Mouse (Mus musculus) kidney, adult 9 months (tissue): ENCODE results near the gene Dppa3.
"Not testable (repeated sequence)": the region's sequence is repeated elsewhere in the genome, so short reads cannot be mapped to it uniquely, and the experiment has no call there.

Experiments
- DNase-seq: peaks from one replicate; pipeline ENCODE4 v3.0.0; 2022

Dppa3 gene

DNA sequence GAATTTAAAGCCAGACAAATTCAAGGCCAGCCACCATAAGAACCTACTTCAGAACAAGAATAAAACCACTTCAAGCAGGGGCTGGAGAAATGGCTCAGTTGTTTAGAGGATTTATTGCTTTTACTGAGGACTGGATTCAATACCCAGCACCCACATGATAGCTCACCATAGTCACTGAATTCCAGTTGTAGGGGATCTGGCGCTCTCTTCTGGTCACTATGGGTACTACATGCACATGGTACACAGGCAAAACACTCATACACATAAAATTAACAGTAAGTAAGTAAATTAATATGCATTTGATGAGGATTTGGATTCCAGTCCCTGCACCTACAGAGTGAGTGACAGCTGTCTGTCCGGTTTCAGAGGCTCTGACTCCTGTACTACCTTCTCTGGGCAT, 12.2 kb upstream of the Dppa3 start:
- DNase-seq = no peak

DNA sequence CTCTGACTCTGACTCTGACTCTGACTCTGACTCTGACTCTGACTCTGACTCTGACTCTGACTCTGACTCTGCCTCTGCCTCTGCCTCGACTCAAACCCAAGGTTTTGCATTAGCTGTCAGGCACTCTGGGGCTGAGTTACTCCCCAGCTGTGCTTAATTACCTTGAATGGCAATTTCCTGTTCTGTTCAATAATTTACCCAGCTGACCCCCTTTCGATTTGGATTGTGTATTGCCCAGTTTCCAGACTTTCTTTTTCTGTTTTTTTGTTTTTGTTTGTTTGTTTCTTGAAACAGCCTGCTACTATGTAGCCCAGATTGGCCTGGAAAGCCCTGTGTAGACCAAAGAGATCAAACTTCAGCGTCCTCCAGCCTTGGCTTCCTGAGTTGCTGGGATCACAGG, 10.2 kb upstream of the Dppa3 start:
- DNase-seq = peak; percentile 46

DNA sequence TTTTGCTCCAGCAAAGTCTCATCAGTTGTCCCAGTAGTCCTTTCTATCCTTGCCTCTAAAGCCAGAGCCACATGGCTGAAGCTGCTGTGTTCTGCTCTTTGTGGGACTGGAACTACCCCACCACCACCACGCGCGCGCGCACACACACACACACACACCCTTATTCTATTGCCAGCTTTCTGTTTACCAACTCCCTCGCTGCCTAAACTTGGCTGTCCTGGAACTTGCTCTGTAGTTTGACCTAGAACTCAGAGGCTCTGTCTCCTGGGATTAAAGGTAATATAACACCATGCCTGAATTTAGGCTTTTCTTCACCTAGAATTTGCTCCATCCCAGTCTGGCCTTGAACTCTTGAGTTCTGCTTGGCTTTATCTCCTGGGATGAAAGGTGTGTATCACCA, 5.1 kb upstream of the Dppa3 start:
- DNase-seq = no peak

DNA sequence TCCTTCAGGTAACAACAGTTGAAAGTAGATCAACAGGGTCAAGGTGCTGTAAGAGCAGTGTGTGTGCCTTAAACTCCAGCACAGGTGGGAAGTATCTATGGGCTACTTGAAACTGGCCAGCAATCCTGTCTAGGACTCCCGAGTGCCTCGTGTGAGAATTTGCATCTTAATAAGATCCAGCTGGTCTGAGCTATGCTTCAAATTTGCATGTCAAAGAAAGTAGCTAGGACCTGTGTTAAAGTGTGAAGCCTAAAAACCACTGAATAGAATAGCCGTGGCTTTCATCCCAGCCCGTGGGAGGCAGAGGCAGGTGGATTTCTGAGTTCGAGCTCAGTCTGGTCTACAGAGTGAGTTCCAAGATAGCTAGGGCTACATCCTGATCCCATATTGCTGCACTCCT, 1.7 kb upstream of the Dppa3 start:
- DNase-seq = no peak

DNA sequence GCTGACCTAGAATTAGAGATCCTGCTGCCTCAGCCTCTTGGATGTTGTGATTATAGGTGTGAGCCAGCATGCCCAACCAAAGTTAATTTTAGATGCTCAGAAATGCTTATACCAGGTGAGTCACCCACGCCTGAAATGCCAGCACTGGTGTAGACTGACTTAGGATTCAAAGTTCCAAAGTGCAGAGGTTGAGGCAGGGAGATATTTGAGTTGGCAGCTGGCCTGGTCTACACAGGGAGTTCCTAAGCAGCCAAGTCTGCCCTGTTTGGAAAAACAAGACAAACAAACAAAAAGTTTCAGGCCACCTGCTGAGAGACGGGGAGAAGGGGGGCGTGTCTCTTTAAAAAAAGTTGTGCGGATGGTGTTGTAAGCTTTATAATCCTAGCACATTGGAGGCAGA, 1.1 kb upstream of the Dppa3 start:
- DNase-seq = peak; percentile 94

- no peak for DNase-seq
These were observed 1.4 kb downstream of the Dppa3 start for GRCm38 (mm10) chr6:122627469-122628108.

- DNase-seq = peak; percentile 53
These were observed 7.2 kb downstream of the Dppa3 start for GRCm38 (mm10) chr6:122633411-122633810.

DNA sequence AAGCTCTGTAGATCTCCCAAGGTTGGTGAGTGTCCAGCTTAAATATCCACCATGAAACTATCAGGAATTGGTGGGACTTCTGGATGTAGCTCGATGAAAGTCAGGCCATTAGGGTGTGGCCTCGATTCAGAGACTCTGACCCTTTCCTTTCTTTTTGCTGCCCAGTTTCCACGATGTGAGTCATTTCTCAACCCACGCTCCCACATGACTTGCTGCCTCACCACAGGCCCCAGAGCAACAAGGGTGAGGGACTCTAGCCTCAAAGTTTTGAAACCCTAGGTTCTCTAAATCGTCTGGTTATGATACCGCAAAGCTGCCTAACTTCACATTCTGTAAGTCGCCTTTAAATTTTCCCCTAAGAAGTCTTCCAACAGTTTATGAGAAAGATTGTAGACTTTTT, 9.1 kb downstream of the Dppa3 start:
- peak; percentile 35 for DNase-seq

DNA sequence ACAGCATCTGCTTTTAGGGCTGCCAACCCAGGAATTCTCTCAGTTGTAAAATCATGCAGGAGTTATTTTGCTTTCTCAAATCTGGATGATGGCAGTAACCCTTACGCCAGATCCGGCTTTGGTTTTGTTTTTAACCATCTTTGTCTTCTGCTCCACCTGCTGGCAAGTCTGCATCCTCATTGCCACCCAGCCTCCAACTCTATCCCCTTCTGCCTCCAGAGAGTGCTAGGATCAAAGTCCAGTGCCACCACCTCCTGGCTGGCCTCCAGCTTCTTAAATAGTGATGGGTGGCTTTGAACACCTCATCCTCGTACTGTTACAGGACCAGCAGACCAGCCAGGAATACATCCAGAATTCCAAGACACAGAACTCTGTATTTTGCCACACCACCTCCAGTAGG, 10.5 kb downstream of the Dppa3 start:
- DNase-seq = peak; percentile 80

DNA sequence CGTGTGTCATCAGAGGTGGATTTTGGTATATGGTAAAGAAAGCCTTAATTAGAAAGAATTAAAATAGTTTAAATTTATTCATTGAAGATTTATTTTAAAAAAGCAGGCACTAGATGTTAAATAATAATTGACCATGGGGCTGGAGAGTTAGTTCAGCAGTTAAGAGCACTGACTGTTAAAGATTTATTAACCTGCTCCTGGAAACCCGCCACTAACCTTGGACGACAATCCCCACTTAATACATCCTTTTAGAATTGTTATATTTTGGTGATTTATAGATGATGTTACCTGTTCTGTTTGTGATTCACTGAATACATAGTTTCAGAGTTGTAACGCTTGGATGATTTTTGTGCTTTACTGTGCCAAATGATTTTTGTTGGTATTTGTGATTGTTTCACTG, 11.4 kb downstream of the Dppa3 start:
- peak; percentile 70 for DNase-seq

- not testable (repeated sequence) for DNase-seq
These were observed 18.0 kb downstream of the Dppa3 start for GRCm38 (mm10) chr6:122644196-122644595.

GRCm38 (mm10) chr6:122649903-122650302, 23.7 kb downstream of the Dppa3 start:
- no peak for DNase-seq

DNA sequence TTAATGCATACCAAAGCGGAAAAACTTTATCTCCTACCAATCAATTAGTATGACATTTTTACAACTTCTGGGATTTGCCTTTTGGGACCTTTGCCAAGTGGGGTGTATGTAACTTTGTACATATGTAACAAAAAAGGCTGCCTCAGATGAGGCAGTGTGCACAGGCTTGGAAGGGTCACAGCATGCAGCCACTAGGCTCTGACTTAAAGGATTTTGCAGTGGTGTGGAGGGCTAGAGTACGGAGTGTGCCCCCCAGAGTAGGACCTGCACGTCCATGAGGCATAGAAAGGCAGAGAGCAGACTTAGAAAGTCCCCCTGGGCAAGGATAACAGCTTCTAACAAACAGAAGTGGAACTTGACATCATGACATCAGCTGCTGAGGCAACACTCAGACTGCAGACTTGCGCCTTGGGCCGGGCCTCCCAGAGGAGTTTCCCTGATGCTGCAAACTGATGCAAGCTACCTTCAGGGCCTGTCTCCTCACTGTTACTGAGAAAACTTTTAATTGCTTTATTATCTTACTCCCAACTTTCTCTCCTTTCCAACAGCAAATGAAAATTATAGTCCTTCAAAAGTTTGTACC, 24.3 kb downstream of the Dppa3 start:
- no peak for DNase-seq

- DNase-seq = no peak
These were observed 28.1 kb downstream of the Dppa3 start for GRCm38 (mm10) chr6:122654301-122654700.

GRCm38 (mm10) chr6:122657630-122658029, 31.4 kb downstream of the Dppa3 start:
- no peak for DNase-seq

- DNase-seq = no peak
These were observed 33.4 kb downstream of the Dppa3 start for GRCm38 (mm10) chr6:122659567-122659966.

- peak; percentile 55 for DNase-seq
These were observed 34.6 kb downstream of the Dppa3 start for GRCm38 (mm10) chr6:122660601-122661379.

GRCm38 (mm10) chr6:122662551-122663264, 36.5 kb downstream of the Dppa3 start:
- DNase-seq = peak; percentile 84

DNA sequence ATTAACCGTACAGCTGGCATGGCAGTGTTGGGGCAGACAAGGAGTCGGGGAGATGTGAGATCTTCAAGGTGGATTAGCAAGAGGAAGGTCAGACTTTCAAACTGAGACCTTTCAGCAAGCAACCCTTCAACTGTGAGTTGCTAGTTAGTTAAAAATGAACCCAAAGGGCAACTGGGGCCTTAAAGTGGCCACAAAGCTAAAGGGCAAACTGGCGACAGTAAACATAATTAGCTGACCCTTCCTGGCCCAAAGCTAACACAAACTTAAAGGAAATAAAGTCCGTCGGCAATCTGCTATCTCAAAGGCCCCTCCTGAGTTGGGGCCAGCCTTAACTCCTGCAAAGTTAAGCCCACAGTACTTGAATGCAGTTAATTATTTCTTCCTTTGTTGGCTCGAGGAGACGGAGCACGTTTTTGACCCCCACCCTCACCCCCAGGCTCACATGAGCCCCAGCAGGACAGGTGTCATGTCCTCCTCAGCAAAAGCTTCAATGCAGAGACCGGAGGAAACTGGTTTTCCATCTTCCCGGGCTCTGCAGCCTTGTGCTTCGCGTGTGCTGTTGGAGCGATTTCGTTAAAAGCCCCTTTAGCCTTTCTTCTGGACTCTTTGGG, 37.5 kb downstream of the Dppa3 start:
- DNase-seq = peak; percentile 77

- peak; percentile 41 for DNase-seq
These were observed 39.7 kb downstream of the Dppa3 start for GRCm38 (mm10) chr6:122665866-122666265.

GRCm38 (mm10) chr6:122667715-122668114, 41.5 kb downstream of the Dppa3 start:
- no peak for DNase-seq

- DNase-seq = no peak
These were observed 42.6 kb downstream of the Dppa3 start for GRCm38 (mm10) chr6:122668823-122669222.
